Mouse (Mus musculus) neural tube, embryonic 12.5 days (tissue): ENCODE results near the gene Wdr75. TPM values are rescaled to one million over a fixed set of nuclear protein-coding genes. Genes with fewer than 3 reads are reported as not detected.
A peak's percentile ranks its signal among the peaks of the same experiment; 100 is the strongest.

Experiments used
- ATAC-seq: fragments of 200-750 bp; cut with Nextera tagmentation; 2 replicates; pipeline ENCODE4 v1.8.0; 2017; ENCODE audit warnings: low read depth, mild to moderate bottlenecking, moderate TSS enrichment, moderate library complexity; ENCODE audit not compliant: low FRiP score
- H3K27ac ChIP-seq: fragments of 300-500 bp; sonication (generic); 2 replicates; pipeline ENCODE4 v1.5.1; 2016
- H3K27me3 ChIP-seq: fragments of 300-500 bp; sonication (generic); replicated peaks from 2 replicates; pipeline ENCODE4 v1.6.1; 2016; ENCODE audit warnings: mild to moderate bottlenecking
- H3K36me3 ChIP-seq: fragments of 300-500 bp; sonication (generic); 2 replicates; pipeline ENCODE4 v1.6.1; 2016; ENCODE audit warnings: mild to moderate bottlenecking
- H3K4me1 ChIP-seq: fragments of 300-500 bp; sonication (generic); 2 replicates; pipeline ENCODE4 v1.6.1; 2016
- H3K4me2 ChIP-seq: fragments of 300-500 bp; sonication (generic); replicated peaks from 2 replicates; pipeline ENCODE4 v1.6.1; 2016; ENCODE audit warnings: mild to moderate bottlenecking
- H3K4me3 ChIP-seq: fragments of 300-500 bp; sonication (generic); 2 replicates; pipeline ENCODE4 v1.5.1; 2016
- H3K9ac ChIP-seq: fragments of 300-500 bp; sonication (generic); 2 replicates; pipeline ENCODE4 v1.6.1; 2016; ENCODE audit warnings: mild to moderate bottlenecking
- H3K9me3 ChIP-seq: fragments of 300-500 bp; sonication (generic); 2 replicates; pipeline ENCODE4 v1.6.1; 2016; ENCODE audit warnings: mild to moderate bottlenecking
- WGBS: fragments of 180-500 bp; shearing (Covaris S2); methylation state at CpG from one replicate; pipeline ENCODE4 v1.1.7; 2016; 5-methylcytosine and 5-hydroxymethylcytosine counted together
- polyA plus RNA-seq: library from polyadenylated mRNA; unstranded; fragments of >200 nt; fragmentation: Nextera tagmentation; extraction: Ambion mirVana; gene quantifications from 2 replicates; pipeline ENCODE4 v1.2.1, GENCODE M21; 2016

Wdr75 gene
- polyA plus RNA-seq, 1 experiment from 2014 or later = 62.6 TPM

GRCm38 (mm10) chr1:45816889-45817288 lies 21.9 kb downstream of the Wdr75 start:
- Histone ChIP-seq H3K9me3 (no peaks in the 10 kb centered on the region), H3K36me3 (peaks cover 65% of the 10 kb centered on the region), H3K4me1 (no peaks in the 10 kb centered on the region), H3K4me3 (no peak overlapping the region), H3K4me2 (no peak overlapping the region), H3K27me3 (no peaks in the 10 kb centered on the region), H3K9ac (no peak overlapping the region), H3K27ac (no peak overlapping the region)
- 25% methylated on average over 1 of the region's 1 CpGs for WGBS
- peak; percentile 76; the same call in 1 of the 2 replicates for ATAC-seq

- no peaks in the 10 kb centered on the region for H3K9me3 ChIP-seq
- no peak overlapping the region for H3K9ac ChIP-seq
- H3K36me3 ChIP-seq = peaks cover 65% of the 10 kb centered on the region
- 81% methylated on average over 9 of the region's 9 CpGs for WGBS
- ATAC-seq = no peak
- H3K4me1 ChIP-seq = no peaks in the 10 kb centered on the region
- H3K4me3 ChIP-seq = no peak overlapping the region
- no peak overlapping the region for H3K27ac ChIP-seq
- H3K4me2 ChIP-seq = no peak overlapping the region
- no peaks in the 10 kb centered on the region for H3K27me3 ChIP-seq
These were observed 23.6 kb downstream of the Wdr75 start for GRCm38 (mm10) chr1:45818564-45818963.

- WGBS = 69% methylated on average over 1 of the region's 1 CpGs
- no peak overlapping the region for H3K9ac ChIP-seq
- H3K4me3 ChIP-seq = no peak overlapping the region
- ATAC-seq = 0 out of 2 replicates have a peak, but pooled peaks have one; percentile 9
- peaks cover 36% of the 10 kb centered on the region for H3K36me3 ChIP-seq
- no peaks in the 10 kb centered on the region for H3K4me1 ChIP-seq
- no peaks in the 10 kb centered on the region for H3K9me3 ChIP-seq
- H3K4me2 ChIP-seq = no peak overlapping the region
- H3K27ac ChIP-seq = no peak overlapping the region
- no peaks in the 10 kb centered on the region for H3K27me3 ChIP-seq
These were observed 29.5 kb downstream of the Wdr75 start for GRCm38 (mm10) chr1:45824441-45824840.

- H3K4me2 ChIP-seq = no peak overlapping the region
- no peak overlapping the region for H3K4me3 ChIP-seq
- H3K4me1 ChIP-seq = no peaks in the 10 kb centered on the region
- no peak overlapping the region for H3K27ac ChIP-seq
- H3K27me3 ChIP-seq = no peaks in the 10 kb centered on the region
- WGBS = 64% methylated on average over 5 of the region's 5 CpGs
- peaks cover 34% of the 10 kb centered on the region for H3K36me3 ChIP-seq
- no peaks in the 10 kb centered on the region for H3K9me3 ChIP-seq
- H3K9ac ChIP-seq = no peak overlapping the region
- ATAC-seq = peak; percentile 80
These were observed 30.2 kb downstream of the Wdr75 start for GRCm38 (mm10) chr1:45825140-45825539.

- Histone ChIP-seq H3K36me3 (peaks cover 31% of the 10 kb centered on the region), H3K4me2 (no peak overlapping the region), H3K9me3 (no peaks in the 10 kb centered on the region), H3K27me3 (no peaks in the 10 kb centered on the region), H3K4me3 (no peak overlapping the region), H3K4me1 (no peaks in the 10 kb centered on the region), H3K9ac (no peak overlapping the region), H3K27ac (no peak overlapping the region)
- 95% methylated on average over 3 of the region's 3 CpGs for WGBS
- ATAC-seq = no peak
These were observed 30.7 kb downstream of the Wdr75 start for GRCm38 (mm10) chr1:45825630-45826029.

- Histone ChIP-seq H3K27me3 (no peaks in the 10 kb centered on the region), H3K4me2 (no peak overlapping the region), H3K36me3 (peaks cover 31% of the 10 kb centered on the region), H3K9ac (no peak overlapping the region), H3K27ac (no peak overlapping the region), H3K4me3 (no peak overlapping the region), H3K4me1 (no peaks in the 10 kb centered on the region), H3K9me3 (no peaks in the 10 kb centered on the region)
- WGBS = 85% methylated on average over 2 of the region's 2 CpGs
- ATAC-seq = no peak
These were observed 31.2 kb downstream of the Wdr75 start for GRCm38 (mm10) chr1:45826148-45826547.

- WGBS = 97% methylated on average over 2 of the region's 2 CpGs
- Histone ChIP-seq H3K4me3 (no peak overlapping the region), H3K9me3 (no peaks in the 10 kb centered on the region), H3K27me3 (no peaks in the 10 kb centered on the region), H3K4me1 (no peaks in the 10 kb centered on the region), H3K27ac (no peak overlapping the region), H3K4me2 (no peak overlapping the region), H3K36me3 (peaks cover 25% of the 10 kb centered on the region), H3K9ac (no peak overlapping the region)
- no peak for ATAC-seq
These were observed 31.8 kb downstream of the Wdr75 start for GRCm38 (mm10) chr1:45826796-45827195.

- H3K4me1 ChIP-seq = no peaks in the 10 kb centered on the region
- H3K4me3 ChIP-seq = no peak overlapping the region
- 93% methylated on average over 8 of the region's 8 CpGs for WGBS
- no peaks in the 10 kb centered on the region for H3K27me3 ChIP-seq
- H3K27ac ChIP-seq = no peak overlapping the region
- H3K9me3 ChIP-seq = no peaks in the 10 kb centered on the region
- H3K36me3 ChIP-seq = no peaks in the 10 kb centered on the region
- no peak for ATAC-seq
- no peak overlapping the region for H3K4me2 ChIP-seq
- H3K9ac ChIP-seq = no peak overlapping the region
These were observed 35.7 kb downstream of the Wdr75 start for GRCm38 (mm10) chr1:45830453-45831206.

GRCm38 (mm10) chr1:45835362-45836063 lies 40.5 kb downstream of the Wdr75 start:
- Histone ChIP-seq H3K9me3 (no peaks in the 10 kb centered on the region), H3K4me3 (no peak overlapping the region), H3K27me3 (no peaks in the 10 kb centered on the region), H3K9ac (no peak overlapping the region), H3K36me3 (no peaks in the 10 kb centered on the region), H3K4me2 (no peak overlapping the region), H3K27ac (no peak overlapping the region), H3K4me1 (no peaks in the 10 kb centered on the region)
- 88% methylated on average over 4 of the region's 4 CpGs for WGBS
- ATAC-seq = no peak

- Histone ChIP-seq H3K9me3 (no peaks in the 10 kb centered on the region), H3K27me3 (no peaks in the 10 kb centered on the region), H3K4me2 (no peak overlapping the region), H3K4me1 (no peaks in the 10 kb centered on the region), H3K36me3 (no peaks in the 10 kb centered on the region), H3K9ac (no peak overlapping the region), H3K4me3 (no peak overlapping the region), H3K27ac (no peak overlapping the region)
- ATAC-seq = no peak
- WGBS = 91% methylated on average over 4 of the region's 4 CpGs
These were observed 42.8 kb downstream of the Wdr75 start for GRCm38 (mm10) chr1:45837736-45838135.

- H3K4me3 ChIP-seq = no peak overlapping the region
- H3K9ac ChIP-seq = no peak overlapping the region
- no peaks in the 10 kb centered on the region for H3K36me3 ChIP-seq
- H3K9me3 ChIP-seq = no peaks in the 10 kb centered on the region
- no peak overlapping the region for H3K4me2 ChIP-seq
- H3K4me1 ChIP-seq = no peaks in the 10 kb centered on the region
- no peaks in the 10 kb centered on the region for H3K27me3 ChIP-seq
- no peak for ATAC-seq
- H3K27ac ChIP-seq = no peak overlapping the region
These were observed 43.3 kb downstream of the Wdr75 start for GRCm38 (mm10) chr1:45838271-45838670.

GRCm38 (mm10) chr1:45845466-45845865 lies 50.5 kb downstream of the Wdr75 start:
- H3K27me3 ChIP-seq = no peaks in the 10 kb centered on the region
- no peaks in the 10 kb centered on the region for H3K36me3 ChIP-seq
- H3K27ac ChIP-seq = no peak overlapping the region
- no peaks in the 10 kb centered on the region for H3K4me1 ChIP-seq
- no peak for ATAC-seq
- 92% methylated on average over 1 of the region's 1 CpGs for WGBS
- no peak overlapping the region for H3K4me3 ChIP-seq
- no peak overlapping the region for H3K4me2 ChIP-seq
- no peak overlapping the region for H3K9ac ChIP-seq
- no peaks in the 10 kb centered on the region for H3K9me3 ChIP-seq

GRCm38 (mm10) chr1:45858038-45858437 lies 63.1 kb downstream of the Wdr75 start:
- no peaks in the 10 kb centered on the region for H3K4me1 ChIP-seq
- H3K4me3 ChIP-seq = no peak overlapping the region
- H3K9me3 ChIP-seq = no peaks in the 10 kb centered on the region
- H3K27ac ChIP-seq = no peak overlapping the region
- H3K36me3 ChIP-seq = no peaks in the 10 kb centered on the region
- H3K27me3 ChIP-seq = no peaks in the 10 kb centered on the region
- H3K4me2 ChIP-seq = no peak overlapping the region
- no peak overlapping the region for H3K9ac ChIP-seq
- no peak for ATAC-seq
- 81% methylated on average over 1 of the region's 1 CpGs for WGBS
